Mouse (Mus musculus) thymus, postnatal 0 days (tissue): ENCODE measurements around the gene Tmem211. TPM values are rescaled to one million over a fixed set of nuclear protein-coding genes. Genes with fewer than 3 reads are reported as not detected.
A peak's percentile ranks its signal among the peaks of the same experiment; 100 is the strongest.

Experiments used
- DNase-seq: peaks from one replicate; pipeline ENCODE4 v3.0.0-alpha.2; 2015; ENCODE audit warnings: low spot score
- polyA plus RNA-seq: library from polyadenylated mRNA; unstranded; fragments of >200 nt; fragmentation: Nextera tagmentation; extraction: Ambion mirVana; gene quantifications from 2 replicates; pipeline ENCODE4 v1.2.1, GENCODE M21; 2015

The Tmem211 gene
- polyA plus RNA-seq, 1 experiment from 2014 or later = not detected

DNA sequence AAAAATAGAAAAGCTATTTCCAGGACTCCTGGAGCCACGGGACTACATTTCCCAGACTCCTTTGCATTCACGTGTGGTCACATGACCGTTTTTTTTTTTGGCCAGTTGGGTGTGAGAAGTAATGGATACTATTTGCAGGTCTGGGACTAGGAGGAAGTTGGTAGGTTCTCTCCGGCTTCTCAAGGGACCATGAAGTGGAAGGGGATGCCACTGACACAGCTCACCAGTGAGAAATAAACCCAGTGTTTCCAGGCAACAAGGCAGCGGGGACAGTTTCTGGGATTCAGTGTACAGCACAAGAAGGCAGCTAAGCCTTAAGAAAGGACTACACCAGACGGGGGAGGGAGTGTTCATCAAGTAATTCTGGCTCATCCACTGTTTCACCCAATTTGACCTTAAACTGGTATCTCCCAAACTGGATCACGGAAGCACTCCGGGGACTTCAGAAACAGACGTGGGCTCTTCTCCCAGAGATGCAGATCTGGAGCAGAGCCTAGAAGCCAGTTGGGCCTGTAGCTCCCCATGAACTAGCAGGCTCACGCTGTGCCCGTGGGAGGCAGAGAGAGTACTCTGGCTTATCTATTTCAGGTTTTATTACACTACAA is 44.6 kb downstream of the Tmem211 start:
- DNase-seq = no peak

DNA sequence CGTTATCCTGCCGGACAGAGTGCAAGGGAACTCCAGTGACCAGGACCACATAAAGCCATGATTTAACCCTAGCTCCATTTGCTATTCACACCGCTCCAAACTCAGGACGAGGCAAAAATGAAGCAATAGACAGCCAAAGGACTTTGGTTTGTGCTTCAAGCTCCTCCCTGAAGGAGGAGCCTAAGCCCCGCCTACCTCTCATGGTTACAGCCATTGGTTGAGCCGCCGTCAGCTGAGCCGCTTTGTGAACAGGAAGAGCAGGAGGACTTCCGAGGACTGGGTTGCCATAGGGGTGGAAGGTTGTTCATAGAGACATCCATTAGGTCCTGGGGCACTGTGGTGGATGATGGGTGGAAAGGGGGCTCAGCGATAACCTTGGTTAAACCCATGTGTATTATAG is 49.1 kb downstream of the Tmem211 start:
- DNase-seq = no peak

DNA sequence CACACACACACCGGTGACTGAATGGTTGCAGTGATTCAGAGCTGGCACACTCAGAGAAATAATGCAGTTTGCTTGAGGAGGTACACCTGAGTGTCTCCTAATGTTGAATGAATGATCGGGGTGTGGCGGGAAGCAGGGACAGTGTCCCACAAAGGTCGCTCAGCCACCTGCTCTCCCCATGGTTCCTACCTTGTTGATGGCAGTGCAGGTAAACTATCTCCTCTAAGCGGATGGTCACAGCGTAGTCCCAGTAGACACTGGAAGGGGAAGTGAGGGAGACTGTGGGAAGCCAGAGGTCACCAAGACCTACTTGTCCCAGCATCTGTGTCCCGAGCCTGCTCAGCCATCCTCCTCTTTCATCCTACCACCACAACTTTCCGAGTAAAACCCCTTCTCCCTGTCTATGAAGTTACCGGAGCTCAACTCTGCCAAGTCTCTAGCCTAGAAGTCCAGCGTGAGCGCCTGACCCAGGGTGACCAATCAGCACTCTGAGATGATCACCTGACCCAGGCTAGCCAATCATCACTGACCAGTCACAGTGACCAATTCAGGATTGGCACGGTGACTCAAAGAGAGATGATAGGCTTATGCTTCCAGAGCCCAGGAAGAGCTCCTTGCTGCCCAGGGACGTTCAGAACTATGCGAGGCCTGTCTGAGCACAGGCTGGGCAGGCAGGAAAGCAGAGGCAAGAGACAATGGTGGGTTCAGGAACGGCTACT is 53.6 kb downstream of the Tmem211 start:
- no peak for DNase-seq

DNA sequence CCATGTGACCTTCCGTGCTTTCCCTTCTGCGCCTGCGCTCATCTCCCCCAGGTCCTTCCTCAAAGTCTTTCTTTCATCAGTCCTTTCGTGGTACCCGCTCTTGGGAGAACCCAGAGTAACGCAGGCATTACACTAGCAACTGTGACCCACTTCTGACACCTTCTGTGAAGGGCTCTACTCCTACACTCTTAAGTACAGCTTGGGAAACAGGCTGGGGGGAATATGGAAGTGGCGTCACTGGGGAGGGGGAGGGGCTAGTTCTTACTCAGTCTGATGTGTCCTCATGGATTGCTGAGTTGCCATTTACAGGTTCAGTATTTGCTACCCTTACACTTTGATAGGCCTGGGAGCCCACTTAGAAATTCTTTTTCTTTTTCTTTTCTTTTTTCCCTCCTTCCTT is 54.8 kb downstream of the Tmem211 start:
- DNase-seq = no peak

DNA sequence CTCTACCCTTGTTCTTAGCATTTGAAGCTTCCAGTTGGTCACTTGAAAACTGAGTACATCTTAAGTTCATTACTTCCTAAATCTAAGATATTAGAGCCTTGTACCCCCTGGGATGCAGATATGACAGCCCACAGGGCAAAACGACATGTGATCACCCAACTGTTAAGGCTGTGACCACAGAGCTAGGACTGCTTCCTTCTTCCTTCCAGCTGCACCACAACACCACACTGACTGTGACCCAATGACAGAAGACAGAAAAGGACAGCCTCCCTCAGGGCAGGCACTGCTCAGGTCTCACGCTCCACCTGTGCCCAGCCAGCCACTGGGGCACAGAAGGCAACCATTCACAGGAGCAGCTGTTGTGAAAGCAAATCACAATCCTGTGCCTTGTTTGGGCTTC is 57.0 kb downstream of the Tmem211 start:
- no peak for DNase-seq

DNA sequence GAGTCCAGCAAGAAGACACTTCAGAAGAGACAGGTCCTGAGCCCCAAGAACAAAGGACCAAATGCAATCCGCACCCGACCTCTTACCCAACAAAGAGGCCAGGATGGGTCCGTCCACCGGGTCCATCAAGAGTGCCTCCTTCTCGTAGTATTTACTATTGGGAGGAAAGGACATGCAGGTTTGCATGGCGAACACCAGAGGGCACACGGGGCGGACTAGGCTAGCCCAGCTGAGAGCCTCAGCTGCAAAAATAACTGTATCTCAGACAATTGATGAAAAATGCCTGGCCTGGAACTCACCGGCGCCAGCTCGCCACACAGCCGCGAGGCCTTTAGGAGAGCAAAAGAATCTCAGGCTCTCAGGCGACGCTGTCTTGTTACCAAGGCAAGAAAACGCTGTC is 58.8 kb downstream of the Tmem211 start:
- no peak for DNase-seq

DNA sequence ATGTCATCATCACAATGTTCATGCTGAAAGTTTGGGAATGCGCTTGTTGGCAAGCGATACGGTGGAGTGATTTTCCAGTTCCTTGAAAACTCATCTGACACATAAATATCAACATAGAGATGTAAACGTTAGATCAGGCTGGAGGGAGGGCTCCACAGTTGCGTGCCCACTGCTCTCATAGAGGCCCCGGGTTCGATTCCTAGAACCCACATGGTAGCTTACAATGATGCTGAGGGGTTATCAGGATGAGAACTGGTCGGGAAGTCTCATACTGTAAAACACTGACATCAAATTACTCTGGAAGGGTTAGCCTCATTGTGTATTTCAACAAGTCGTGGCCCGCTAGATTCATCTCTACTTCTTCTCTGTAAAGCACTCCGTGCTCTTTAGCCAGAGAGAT is 59.3 kb downstream of the Tmem211 start:
- DNase-seq = no peak

DNA sequence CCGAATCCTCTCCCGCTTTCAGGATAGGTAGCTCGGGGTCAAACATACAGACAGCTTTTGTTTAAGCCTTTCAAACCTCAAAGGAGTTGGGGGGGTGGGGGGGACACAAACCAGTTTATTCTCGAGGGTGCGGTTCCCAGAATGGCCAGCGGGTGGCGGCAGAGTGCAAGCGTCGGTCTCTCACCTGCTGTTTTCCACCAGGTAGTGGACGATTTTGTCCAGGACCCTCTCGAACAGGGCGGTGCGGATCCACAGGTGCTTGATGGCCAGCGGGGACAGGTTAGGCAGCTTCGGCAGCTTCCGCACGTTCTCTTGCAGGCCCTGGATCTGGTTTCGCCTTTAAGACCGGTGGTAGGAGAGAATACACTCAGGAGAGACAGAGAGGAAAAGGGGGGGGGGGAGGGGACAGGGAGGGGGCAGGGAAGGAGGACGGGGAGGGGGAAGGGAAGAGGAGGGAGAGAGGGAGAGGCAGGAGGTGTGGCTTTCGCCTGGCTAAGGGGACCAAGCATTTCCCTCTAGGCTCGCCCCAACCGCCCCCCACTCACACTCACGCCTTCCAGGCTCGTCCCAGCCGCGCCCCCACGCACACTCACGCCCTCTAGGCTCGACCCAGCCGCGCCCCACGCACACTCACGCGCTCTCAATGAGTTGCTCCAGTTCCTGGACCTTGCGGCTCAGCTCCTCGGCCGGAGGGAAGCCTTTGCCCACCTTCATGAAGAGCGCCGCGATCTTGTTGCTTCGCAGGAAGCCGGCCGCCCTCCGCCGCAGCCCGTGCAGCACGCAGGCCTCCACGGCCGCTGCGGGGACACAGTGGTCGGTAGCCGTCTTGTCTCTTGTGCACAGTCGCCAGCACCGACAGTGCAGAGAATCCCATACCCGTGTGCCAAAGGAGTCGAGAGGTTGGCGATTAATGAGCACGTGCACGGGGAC is 60.1 kb downstream of the Tmem211 start:
- DNase-seq = peak; percentile 19

DNA sequence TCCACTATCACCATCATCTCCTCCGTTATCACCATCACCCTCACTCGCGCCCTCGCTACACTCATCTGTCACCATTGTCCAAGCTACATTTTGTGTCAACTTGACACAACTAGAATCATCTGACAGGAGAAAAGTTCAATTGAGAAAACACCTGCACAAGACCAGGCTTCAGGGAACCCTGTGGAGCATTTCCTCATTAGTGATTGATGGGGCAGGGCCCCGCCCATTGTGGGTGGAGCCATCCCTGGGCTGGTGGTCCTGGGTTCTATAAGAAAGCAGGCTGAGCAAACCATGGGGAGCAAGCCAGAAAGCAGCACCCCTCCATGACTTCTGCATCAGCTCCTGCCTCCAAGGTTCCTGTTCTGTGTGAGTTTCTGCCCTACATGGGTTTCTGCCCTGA is 61.1 kb downstream of the Tmem211 start:
- DNase-seq = no peak

DNA sequence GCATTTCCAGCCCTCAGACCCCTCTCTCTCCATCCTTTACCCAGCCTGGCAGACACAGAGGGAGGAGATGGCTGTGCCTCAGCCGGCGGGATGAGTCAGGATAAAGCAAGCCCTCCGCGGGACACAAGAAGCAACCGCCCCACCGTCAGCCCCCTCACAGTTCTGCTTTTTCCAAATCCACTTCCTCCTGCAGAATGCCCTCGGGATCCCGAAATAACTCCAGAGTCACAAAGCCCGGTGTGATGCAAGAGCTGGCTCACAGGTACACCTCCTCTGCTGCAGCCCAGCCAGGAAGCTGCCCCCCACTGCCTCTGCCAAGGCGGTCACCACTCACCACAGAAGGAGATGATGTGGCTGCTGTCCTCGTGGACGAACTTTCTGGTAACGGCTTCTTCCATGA is 61.8 kb downstream of the Tmem211 start:
- no peak for DNase-seq

Other genes with a start within 250 kb of the Tmem211 start
- 2.9 and 4.2 TPM in 2 replicates for gene Grk3, start 211.1 kb upstream of the Tmem211 start, polyA plus RNA-seq
- 0.26 and 0.80 TPM in 2 replicates for gene Crybb2, start 156.8 kb upstream of the Tmem211 start, polyA plus RNA-seq
- 1.0 and 1.2 TPM in 2 replicates for gene Crybb3, start 145.3 kb upstream of the Tmem211 start, polyA plus RNA-seq
- gene 2900026A02Rik, start 5.7 kb upstream of the Tmem211 start, polyA plus RNA-seq = 3.8 and 3.9 TPM in 2 replicates
- 0.46 and 0.99 TPM in 2 replicates for gene Sgsm1, start 83.9 kb downstream of the Tmem211 start, polyA plus RNA-seq
- gene Aym1, start 130.4 kb downstream of the Tmem211 start, polyA plus RNA-seq = not detected in 2 replicates